Mouse (Mus musculus) CH12.LX (cell line): Measurements from ENCODE around the gene Higd1c. TPM values are rescaled to one million over a fixed set of nuclear protein-coding genes. Genes with fewer than 3 reads are reported as not detected.
"Not testable (repeated sequence)": the region's sequence is repeated elsewhere in the genome, so short reads cannot be mapped to it uniquely, and the experiment has no call there.

Source experiments
- DNase-seq: peaks from one replicate; pipeline ENCODE4 v3.0.0-alpha.2; 2013; ENCODE audit errors: extremely low read depth
- H3K27ac ChIP-seq: 2 replicates; pipeline ENCODE4 v1.5.1; 2012; ENCODE audit warnings: low read depth, mild to moderate bottlenecking, control low read depth, moderate library complexity; ENCODE audit not compliant: insufficient read depth
- H3K27me3 ChIP-seq: replicated peaks from 2 replicates; pipeline ENCODE3; 2012; ENCODE audit warnings: inconsistent platforms
- H3K36me3 ChIP-seq, 2 experiments: replicated peaks in 1 of 2; 2 replicates each; pipeline versions ENCODE3 to v1.6.1; 2012; ENCODE audit warnings: inconsistent platforms in 1 of 2, low read length in 1 of 2, mild to moderate bottlenecking in 1 of 2, mixed read lengths in 1 of 2, moderate library complexity in 1 of 2; ENCODE audit not compliant: control insufficient read depth in 1 of 2, insufficient read depth in 1 of 2
- H3K4me1 ChIP-seq, 2 experiments: 2 replicates each; pipeline ENCODE4 v1.6.1; 2012; ENCODE audit warnings: inconsistent platforms in 1 of 2, moderate library complexity in 1 of 2; ENCODE audit not compliant: insufficient read depth in 2 of 2, control insufficient read depth in 1 of 2
- H3K4me2 ChIP-seq: 2 replicates; pipeline ENCODE4 v1.6.1; 2012; ENCODE audit warnings: low read depth, mild to moderate bottlenecking, control low read depth; ENCODE audit not compliant: poor library complexity, insufficient read depth, severe bottlenecking
- H3K4me3 ChIP-seq, 3 experiments: fragments of 150-350 bp in 1 of 3; sonication (generic) in 1 of 3; replicated peaks in 1 of 3; 2 replicates each; pipeline versions ENCODE3 to v1.5.1; 2011 to 2012; ENCODE audit warnings: low read depth in 2 of 3, low read length in 2 of 3, mild to moderate bottlenecking in 2 of 3, moderate library complexity in 2 of 3, control low read depth in 1 of 3, improper control_type of control experiment in 1 of 3, inconsistent platforms in 1 of 3, mixed read lengths in 1 of 3; ENCODE audit not compliant: poor library complexity in 1 of 3
- H3K79me2 ChIP-seq: replicated peaks from 2 replicates; pipeline ENCODE4 v1.6.1; 2012; ENCODE audit warnings: mild to moderate bottlenecking, moderate library complexity; ENCODE audit not compliant: control insufficient read depth, poor library complexity, insufficient read depth, severe bottlenecking; ENCODE audit errors: extremely low read depth
- H3K9ac ChIP-seq: 2 replicates; pipeline ENCODE4 v1.6.1; 2012; ENCODE audit warnings: low read depth, mild to moderate bottlenecking, control low read depth, moderate library complexity; ENCODE audit not compliant: insufficient read depth
- H3K9me3 ChIP-seq: replicated peaks from 2 replicates; pipeline ENCODE3; 2012; ENCODE audit warnings: low read length, inconsistent platforms, mixed read lengths
- CHD1 ChIP-seq: IDR thresholded peaks from 2 replicates; pipeline ENCODE4 v1.6.1; 2012; ENCODE audit warnings: low read depth, low read length, improper control_type of control experiment, inconsistent platforms
- ELF1 ChIP-seq: IDR thresholded peaks from 2 replicates; pipeline ENCODE4 v1.6.1; 2014; ENCODE audit warnings: low read depth, mild to moderate bottlenecking, inconsistent platforms, low read length, improper control_type of control experiment
- EP300 ChIP-seq: IDR thresholded peaks from 2 replicates; pipeline ENCODE4 v1.6.1; 2011; ENCODE audit warnings: low read length, improper control_type of control experiment
- ETS1 ChIP-seq: conservative IDR thresholded peaks from 2 replicates; pipeline ENCODE4 v1.6.1; 2012; ENCODE audit warnings: low read depth, mild to moderate bottlenecking, inconsistent platforms, low read length, improper control_type of control experiment, moderate library complexity
- JUN ChIP-seq: IDR thresholded peaks from 2 replicates; pipeline ENCODE4 v1.6.1; 2011; ENCODE audit warnings: low read depth, mild to moderate bottlenecking, low read length, improper control_type of control experiment, moderate library complexity; ENCODE audit not compliant: insufficient read depth
- JUND ChIP-seq: conservative IDR thresholded peaks from 2 replicates; pipeline ENCODE4 v1.6.1; 2011; ENCODE audit warnings: low read depth, low read length, improper control_type of control experiment
- KAT2A ChIP-seq: IDR thresholded peaks from 2 replicates; pipeline ENCODE4 v1.6.1; 2012; ENCODE audit warnings: low read length, improper control_type of control experiment, inconsistent platforms; ENCODE audit not compliant: insufficient replicate concordance
- MAFK ChIP-seq: IDR thresholded peaks from 2 replicates; pipeline ENCODE4 v1.6.1; 2011; ENCODE audit warnings: low read length, improper control_type of control experiment; ENCODE audit not compliant: insufficient replicate concordance
- MAX ChIP-seq: IDR thresholded peaks from 2 replicates; pipeline ENCODE4 v1.6.1; 2011; ENCODE audit warnings: low read length, improper control_type of control experiment
- MEF2A ChIP-seq: IDR thresholded peaks from 2 replicates; pipeline ENCODE4 v1.6.1; 2014; ENCODE audit warnings: low read depth, mild to moderate bottlenecking, inconsistent platforms, low read length, improper control_type of control experiment, borderline replicate concordance
- NRF1 ChIP-seq: IDR thresholded peaks from 2 replicates; pipeline ENCODE4 v1.6.1; 2014; ENCODE audit warnings: low read depth, mild to moderate bottlenecking, inconsistent platforms, low read length, improper control_type of control experiment, moderate library complexity
- POLR2A ChIP-seq: IDR thresholded peaks from 2 replicates; pipeline ENCODE4 v1.6.1; 2011; ENCODE audit warnings: low read depth, mild to moderate bottlenecking, improper control_type of control experiment, low read length
- RAD21 ChIP-seq: IDR thresholded peaks from 2 replicates; pipeline ENCODE4 v1.6.1; 2011; ENCODE audit warnings: low read depth, mild to moderate bottlenecking, low read length, improper control_type of control experiment, moderate library complexity
- SIN3A ChIP-seq: IDR thresholded peaks from 2 replicates; pipeline ENCODE4 v1.6.1; 2012; ENCODE audit warnings: low read length, improper control_type of control experiment, inconsistent platforms
- SMC3 ChIP-seq: IDR thresholded peaks from 2 replicates; pipeline ENCODE4 v1.6.1; 2011; ENCODE audit warnings: low read depth, low read length, improper control_type of control experiment
- UBTF ChIP-seq: IDR thresholded peaks from 2 replicates; pipeline ENCODE4 v1.6.1; 2012; ENCODE audit warnings: low read depth, mild to moderate bottlenecking, inconsistent platforms, low read length, improper control_type of control experiment, moderate library complexity
- ZKSCAN1 ChIP-seq: IDR thresholded peaks from 2 replicates; pipeline ENCODE4 v1.6.1; 2012; ENCODE audit warnings: low read depth, inconsistent platforms, low read length, improper control_type of control experiment, borderline replicate concordance
- ZMIZ1 ChIP-seq: IDR thresholded peaks from 2 replicates; pipeline ENCODE4 v1.6.1; 2012; ENCODE audit warnings: low read depth, mild to moderate bottlenecking, inconsistent platforms, low read length, improper control_type of control experiment
- dilution Hi-C: fragments of 300-500 bp; cut with MboI; formaldehyde crosslinking; loops from 2 replicates; pipeline ENCODE4 v1.14.3; 2020; ENCODE audit warnings: low sequenced_read_pairs; ENCODE audit not compliant: extremely low pct_unique_long_range_greater_than_20kb, extremely low pct_ligation_motif_present
- in situ Hi-C: fragments of 300-500 bp; cut with MboI; formaldehyde crosslinking; loops from 3 replicates; pipeline ENCODE4 v1.14.3; 2019; ENCODE audit warnings: low sequenced_read_pairs, low pct_ligation_motif_present, low pct_unique_long_range_greater_than_20kb, mixed read lengths
- polyA plus RNA-seq: library from polyadenylated mRNA; unstranded; fragments of >175 nt; gene quantifications from 2 replicates; pipeline ENCODE4 v1.2.1, GENCODE M21; 2012; ENCODE audit warnings: low read depth; ENCODE audit not compliant: insufficient read length
- total RNA-seq, 2 experiments: library from RNA; depleted of rRNA; stranded (reverse); fragments of 300-350 nt in 1 of 2; fragments of >200 nt in 1 of 2; gene quantifications; 2 replicates each; pipeline ENCODE4 v1.2.3; 2012 to 2014

The Higd1c gene
- total and polyA plus RNA-seq, 3 experiments: not detected

DNA sequence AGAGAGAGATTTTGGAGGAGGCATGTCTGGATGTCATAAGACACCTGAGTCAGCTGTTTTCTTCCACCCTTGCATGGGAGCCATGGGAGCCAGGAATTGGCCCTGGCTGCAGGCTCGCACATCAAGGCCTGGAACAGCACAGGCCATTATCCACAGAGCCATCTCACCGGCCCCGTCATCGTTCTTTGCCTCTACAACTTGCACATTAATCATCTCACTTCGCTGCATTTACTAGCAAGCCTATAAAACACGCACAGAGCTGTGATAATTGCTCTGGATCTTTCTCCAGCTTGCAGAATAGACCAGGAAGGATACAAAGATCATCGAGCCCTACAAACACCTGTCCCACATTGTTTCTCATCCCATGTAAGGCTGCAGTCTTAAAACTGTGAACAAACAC, 33.6 kb upstream of the Higd1c start:
- Histone ChIP-seq H3K27ac (no peak overlapping the region), H3K4me2 (no peak overlapping the region), H3K4me1 (no peaks in the 10 kb centered on the region), H3K9ac (no peak overlapping the region), H3K36me3 (no peaks in the 10 kb centered on the region), H3K4me3 (no peak overlapping the region), H3K79me2 (no peaks in the 10 kb centered on the region), H3K9me3 (no peaks in the 10 kb centered on the region), H3K27me3 (no peaks in the 10 kb centered on the region)
- in situ Hi-C loops (no loop called here), dilution Hi-C loops (no loop called here)
- TF ChIP-seq ETS1 (no peak), RAD21 (no peak), ZMIZ1 (no peak), MAX (no peak), EP300 (no peak), MAFK (no peak), SIN3A (no peak), CHD1 (no peak), ZKSCAN1 (no peak), SMC3 (no peak), ELF1 (no peak), KAT2A (no peak)
- DNase-seq: no peak

DNA sequence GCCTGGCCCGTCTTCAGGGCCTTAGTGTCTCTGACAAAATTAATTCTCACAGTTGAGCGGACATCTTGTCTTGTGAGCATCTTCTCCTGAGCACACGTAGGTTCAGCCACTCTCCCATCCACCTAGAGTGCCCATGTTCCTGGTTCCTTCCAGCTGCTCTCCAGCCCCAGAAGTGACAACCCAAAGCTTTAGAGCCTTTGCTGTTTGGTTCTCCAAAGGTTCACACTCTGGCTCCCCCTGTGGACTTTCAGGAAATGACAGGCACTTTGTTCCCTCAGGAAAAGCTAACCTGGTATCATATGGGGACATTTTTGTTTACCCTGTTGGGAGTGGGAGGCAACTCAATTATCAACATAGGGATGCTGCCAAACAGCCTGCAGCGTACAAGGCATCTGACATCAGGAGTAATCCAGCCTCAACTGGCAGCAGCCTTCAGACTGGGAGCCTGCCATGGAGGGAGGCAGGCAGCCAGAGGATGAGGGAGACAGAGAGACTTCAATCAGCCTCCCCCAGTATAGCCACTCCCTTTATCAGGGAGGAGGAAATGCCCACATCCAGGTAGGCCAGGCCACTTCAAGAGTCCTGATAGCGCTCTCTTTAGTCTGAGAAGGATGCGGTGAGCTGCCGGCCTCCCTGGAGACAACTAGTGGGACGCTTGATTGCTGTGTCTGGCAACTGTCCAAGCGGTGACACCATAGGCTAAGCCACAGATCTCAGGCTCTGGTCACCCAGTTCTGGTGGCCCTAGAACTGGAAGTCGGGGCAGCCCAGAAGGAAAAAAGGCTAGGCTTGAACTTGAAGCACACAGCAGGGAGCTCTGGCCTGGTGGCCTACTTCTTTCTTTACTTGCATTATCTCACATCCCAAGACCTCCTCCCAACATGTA, 32.0 kb upstream of the Higd1c start:
- H3K79me2 ChIP-seq, H3K4me3 ChIP-seq, H3K9me3 ChIP-seq, H3K27ac ChIP-seq, in situ Hi-C loops, H3K9ac ChIP-seq, H3K36me3 ChIP-seq, H3K4me2 ChIP-seq, DNase-seq, dilution Hi-C loops, H3K4me1 ChIP-seq, H3K27me3 ChIP-seq: not testable (repeated sequence)

DNA sequence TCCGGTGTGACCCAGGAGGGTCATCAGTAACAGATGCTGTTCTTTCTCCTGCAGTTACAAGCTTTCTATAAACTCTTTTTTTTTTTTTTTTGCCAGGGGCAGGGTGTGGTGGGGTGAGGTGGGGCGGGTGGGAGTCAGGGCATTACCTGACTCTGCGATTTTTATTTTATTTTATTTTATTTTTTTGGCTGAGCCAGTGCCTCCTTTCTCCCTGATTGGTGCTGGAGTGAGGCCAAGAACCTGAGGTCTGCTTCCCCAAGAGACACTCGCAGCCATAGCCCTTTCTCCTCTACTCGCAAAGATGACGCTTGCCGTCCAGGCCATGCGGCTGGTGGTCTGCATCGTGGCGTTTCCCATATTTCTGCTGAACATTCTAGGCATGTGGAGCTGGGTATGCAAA, 29.7 kb upstream of the Higd1c start, which contains the start of gene Mettl7a3:
Mettl7a3 (plus strand) TSS at position 301 of the 400 bp plus-strand sequence.
- TF ChIP-seq POLR2A: no peak
- TF ChIP-seq MEF2A: no peak
- no peak for TF ChIP-seq ZKSCAN1
- no peak for TF ChIP-seq JUND
- no peak for TF ChIP-seq JUN
- no peak for TF ChIP-seq CHD1
- TF ChIP-seq ELF1: no peak
- TF ChIP-seq SMC3: no peak
- TF ChIP-seq NRF1: no peak
- no peak for TF ChIP-seq MAFK
- TF ChIP-seq RAD21: no peak
- no peak for TF ChIP-seq UBTF
- no peak for TF ChIP-seq MAX
- DNase-seq: no peak
- dilution Hi-C loops (no loop called here), in situ Hi-C loops (no loop called here)
- no peak within 1 kb of the TSS for H3K9ac ChIP-seq
- H3K27ac ChIP-seq: no peak within 1 kb of the TSS
- no peak within 1 kb of the TSS for H3K4me3 ChIP-seq
- no peaks in the 10 kb centered on the region for H3K9me3 ChIP-seq
- no peak within 1 kb of the TSS for H3K4me2 ChIP-seq
- H3K36me3 ChIP-seq: no peaks in the 10 kb centered on the region
- H3K79me2 ChIP-seq: no peaks in the 10 kb centered on the region
- no peaks in the 10 kb centered on the region for H3K4me1 ChIP-seq
- no peaks in the 10 kb centered on the region for H3K27me3 ChIP-seq

DNA sequence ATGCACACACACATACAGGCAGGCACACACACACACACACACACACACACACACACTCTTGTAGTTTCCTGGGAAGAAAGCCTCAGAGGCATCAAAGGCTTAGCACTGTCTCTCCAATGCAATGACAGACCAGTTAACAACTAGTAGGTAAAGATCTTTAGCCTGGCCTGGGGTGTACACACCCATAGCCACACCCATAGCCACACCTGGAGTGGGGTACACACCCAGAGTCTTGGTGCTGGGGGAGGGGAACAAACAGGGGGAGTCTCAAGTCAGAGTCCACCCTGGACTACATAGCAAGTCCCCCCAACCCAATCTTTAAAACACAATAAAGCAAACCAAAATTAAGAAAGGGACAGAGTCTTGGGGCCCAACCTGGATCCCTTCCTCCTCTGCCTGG, 27.0 kb upstream of the Higd1c start:
- H3K9ac ChIP-seq, DNase-seq, H3K79me2 ChIP-seq, H3K27me3 ChIP-seq, H3K4me2 ChIP-seq, H3K4me1 ChIP-seq, H3K9me3 ChIP-seq, in situ Hi-C loops, H3K27ac ChIP-seq, H3K4me3 ChIP-seq, dilution Hi-C loops, H3K36me3 ChIP-seq: not testable (repeated sequence)
